Mouse (Mus musculus) MN1 (cell line): Measurements from ENCODE around the gene Gart.
A peak's percentile ranks its signal among the peaks of the same experiment; 100 is the strongest.
"Not testable (repeated sequence)": the region's sequence is repeated elsewhere in the genome, so short reads cannot be mapped to it uniquely, and the experiment has no call there.

Experiments used
- DNase-seq: peaks from one replicate; pipeline ENCODE4 v3.0.0-alpha.2; 2016; ENCODE audit warnings: low spot score

Gene Gart

GRCm38 (mm10) chr16:91648220-91648550, 1.4 kb upstream of the Gart start:
- DNase-seq: peak; percentile 76

- peak; percentile 97 for DNase-seq
Measured at GRCm38 (mm10) chr16:91647461-91648219, 888 bp upstream of the Gart start, which contains the start of gene Son. TSS of gene Son (plus strand) at chr16:91647506.

GRCm38 (mm10) chr16:91645995-91646602, 653 bp downstream of the Gart start:
- peak; percentile 66 for DNase-seq

GRCm38 (mm10) chr16:91645420-91645819, 1.3 kb downstream of the Gart start:
- not testable (repeated sequence) for DNase-seq

GRCm38 (mm10) chr16:91644901-91645300, 1.9 kb downstream of the Gart start:
- DNase-seq: no peak

- DNase-seq: no peak
Measured at GRCm38 (mm10) chr16:91640171-91640570, 6.6 kb downstream of the Gart start.

- no peak for DNase-seq
Measured at GRCm38 (mm10) chr16:91639636-91640035, 7.1 kb downstream of the Gart start.

- DNase-seq: no peak
Measured at GRCm38 (mm10) chr16:91639161-91639560, 7.6 kb downstream of the Gart start.

GRCm38 (mm10) chr16:91633641-91634040, 13.1 kb downstream of the Gart start:
- no peak for DNase-seq

- no peak for DNase-seq
Measured at GRCm38 (mm10) chr16:91632940-91633339, 13.8 kb downstream of the Gart start.

GRCm38 (mm10) chr16:91632439-91632838, 14.3 kb downstream of the Gart start:
- DNase-seq: peak; percentile 38

- no peak for DNase-seq
Measured at GRCm38 (mm10) chr16:91630584-91630983, 16.2 kb downstream of the Gart start.

GRCm38 (mm10) chr16:91629749-91630148, 17.0 kb downstream of the Gart start:
- DNase-seq: no peak

- no peak for DNase-seq
Measured at GRCm38 (mm10) chr16:91628673-91629072, 18.1 kb downstream of the Gart start.

- no peak for DNase-seq
Measured at GRCm38 (mm10) chr16:91627831-91628230, 18.9 kb downstream of the Gart start.

GRCm38 (mm10) chr16:91623074-91623473, 23.7 kb downstream of the Gart start:
- DNase-seq: no peak

- no peak for DNase-seq
Measured at GRCm38 (mm10) chr16:91620991-91621390, 25.8 kb downstream of the Gart start.

- DNase-seq: no peak
Measured at GRCm38 (mm10) chr16:91620185-91620584, 26.6 kb downstream of the Gart start.

- peak; percentile 50 for DNase-seq
Measured at GRCm38 (mm10) chr16:91618511-91619501, 27.9 kb downstream of the Gart start, which contains the start of gene Dnajc28. TSS of gene Dnajc28 (minus strand) at chr16:91619026.

- DNase-seq: no peak
Measured at GRCm38 (mm10) chr16:91614552-91614951, 32.2 kb downstream of the Gart start.

GRCm38 (mm10) chr16:91612525-91612924, 34.2 kb downstream of the Gart start:
- no peak for DNase-seq

GRCm38 (mm10) chr16:91611248-91611647, 35.5 kb downstream of the Gart start:
- DNase-seq: no peak
